Mouse (Mus musculus) spleen, postnatal 4 days (tissue): ENCODE data around the gene Tes3-ps.
A peak's percentile ranks its signal among the peaks of the same experiment; 100 is the strongest.

ENCODE experiments used
- DNase-seq, 2 experiments: peaks; one replicate each; pipeline ENCODE4 v3.0.0; 2022; ENCODE audit warnings: low spot score in 2 of 2

Tes3-ps gene

GRCm38 (mm10) chr13:49492376-49493368, at the start of gene Tes3-ps:
TSS of gene Tes3-ps (plus strand) at chr13:49493318.
- DNase-seq: no peak

GRCm38 (mm10) chr13:49444451-49444850, 48.7 kb upstream of the Tes3-ps start:
- no peak for DNase-seq

- DNase-seq: peak; percentile 70 to 88
Measured at GRCm38 (mm10) chr13:49449318-49449749, 43.8 kb upstream of the Tes3-ps start.

- DNase-seq: no peak
Measured at GRCm38 (mm10) chr13:49460276-49460675, 32.8 kb upstream of the Tes3-ps start.

GRCm38 (mm10) chr13:49460692-49461414, 32.3 kb upstream of the Tes3-ps start:
- no peak for DNase-seq

- DNase-seq: no peak
Measured at GRCm38 (mm10) chr13:49461458-49462132, 31.5 kb upstream of the Tes3-ps start.

- DNase-seq: no peak
Measured at GRCm38 (mm10) chr13:49462921-49463320, 30.2 kb upstream of the Tes3-ps start.

- DNase-seq: no peak
Measured at GRCm38 (mm10) chr13:49465875-49466274, 27.2 kb upstream of the Tes3-ps start.

GRCm38 (mm10) chr13:49466393-49467075, 26.6 kb upstream of the Tes3-ps start:
- no peak for DNase-seq

GRCm38 (mm10) chr13:49467585-49467984, 25.5 kb upstream of the Tes3-ps start:
- DNase-seq: no peak

GRCm38 (mm10) chr13:49469002-49469401, 24.1 kb upstream of the Tes3-ps start:
- no peak for DNase-seq

- DNase-seq: no peak
Measured at GRCm38 (mm10) chr13:49470319-49470718, 22.8 kb upstream of the Tes3-ps start.

- DNase-seq: no peak
Measured at GRCm38 (mm10) chr13:49470806-49471205, 22.3 kb upstream of the Tes3-ps start.

GRCm38 (mm10) chr13:49471981-49472675, 21.0 kb upstream of the Tes3-ps start:
- no peak for DNase-seq

GRCm38 (mm10) chr13:49472676-49473005, 20.5 kb upstream of the Tes3-ps start:
- no peak for DNase-seq

- no peak for DNase-seq
Measured at GRCm38 (mm10) chr13:49477887-49478286, 15.2 kb upstream of the Tes3-ps start.

- no peak for DNase-seq
Measured at GRCm38 (mm10) chr13:49478851-49479374, 14.2 kb upstream of the Tes3-ps start.

GRCm38 (mm10) chr13:49479399-49479798, 13.7 kb upstream of the Tes3-ps start:
- DNase-seq: no peak

- peak in 1 of 2 experiments; percentile 40 for DNase-seq
Measured at GRCm38 (mm10) chr13:49480057-49480456, 13.1 kb upstream of the Tes3-ps start.

- peak in 1 of 2 experiments; percentile 38 for DNase-seq
Measured at GRCm38 (mm10) chr13:49480551-49480950, 12.6 kb upstream of the Tes3-ps start.

- no peak for DNase-seq
Measured at GRCm38 (mm10) chr13:49485388-49485787, 7.7 kb upstream of the Tes3-ps start.
